22 mouse cellular contexts compared by ENCODE assay signal in the genomic region with DNA sequence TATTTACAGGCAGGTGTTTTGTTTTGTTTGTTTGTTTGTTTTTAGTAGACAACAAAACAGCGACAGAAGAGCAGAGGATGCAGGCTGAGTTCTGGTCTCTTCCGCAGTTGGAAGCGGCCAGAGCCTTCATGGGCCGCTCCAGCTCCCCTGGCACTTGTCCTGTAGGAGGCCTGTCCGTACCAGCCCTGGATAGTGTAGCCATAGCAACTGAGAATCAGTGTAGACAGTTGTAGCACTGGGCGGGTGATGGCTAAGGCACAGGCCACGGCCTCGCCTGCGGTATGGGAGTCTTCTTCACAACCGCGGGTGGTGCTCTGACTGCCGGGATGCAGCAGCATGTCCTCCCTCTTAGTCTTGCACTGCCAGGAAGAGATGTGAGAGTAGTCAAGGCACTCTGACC. TPM values are rescaled to one million over a fixed set of nuclear protein-coding genes. Genes with fewer than 3 reads are reported as not detected.
DNase-seq lines count a peak whose midpoint lies in the region; ATAC-seq and TF ChIP-seq lines count a peak whose summit lies in the region.
"Had no signal": no experiment of that assay in that cellular context is flagged by ENCODE, and none has a peak within 500 bp of the region (broad histone marks: within the 10 kb centered on the region; RNA-seq: fewer than 3 reads in every experiment).

No protein-coding gene starts in this region.

- peak overlapping the region; percentile 68 for H3K27ac ChIP-seq in heart, adult 2 months
- H3K27ac ChIP-seq in hindbrain, embryonic 16.5 days (ENCODE audit: low read depth, low read length): no peak overlapping the region
- no peak overlapping the region for H3K27ac ChIP-seq in hindbrain, embryonic 11.5 days (ENCODE audit: low read depth, low read length)
- no peak overlapping the region for H3K27ac ChIP-seq in midbrain, embryonic 10.5 days (replicated peaks)
- H3K27ac ChIP-seq: forebrain, embryonic 13.5 days; hindbrain, embryonic 13.5 days; intestine, embryonic 15.5 days; limb, embryonic 12.5 days; liver, embryonic 12.5 days; midbrain, embryonic 13.5 days had no signal

- peak; percentile 60 for ATAC-seq in hindbrain, embryonic 16.5 days
- ATAC-seq in hindbrain, embryonic 11.5 days (ENCODE audit: low FRiP score): no peak
- ATAC-seq: forebrain, embryonic 13.5 days; intestine, embryonic 15.5 days; liver, embryonic 12.5 days; midbrain, embryonic 13.5 days had no signal

- H3K9me3 ChIP-seq in hindbrain, embryonic 16.5 days (ENCODE audit: control insufficient read depth, low read length): no peaks in the 10 kb centered on the region
- no peaks in the 10 kb centered on the region for H3K9me3 ChIP-seq in hindbrain, embryonic 11.5 days (ENCODE audit: control insufficient read depth, low read length)
- H3K9me3 ChIP-seq in midbrain, embryonic 10.5 days (replicated peaks): no peaks in the 10 kb centered on the region
- H3K9me3 ChIP-seq: forebrain, embryonic 13.5 days; hindbrain, embryonic 13.5 days; intestine, embryonic 15.5 days; limb, embryonic 12.5 days; liver, embryonic 12.5 days; midbrain, embryonic 13.5 days had no signal

- no peak overlapping the region for H3K4me3 ChIP-seq in heart, adult 2 months
- H3K4me3 ChIP-seq in hindbrain, embryonic 16.5 days (ENCODE audit: low read length): no peak overlapping the region
- H3K4me3 ChIP-seq in hindbrain, embryonic 11.5 days (ENCODE audit: low read depth, low read length): no peak overlapping the region
- H3K4me3 ChIP-seq in midbrain, embryonic 10.5 days: no peak overlapping the region
- H3K4me3 ChIP-seq: forebrain, embryonic 13.5 days; hindbrain, embryonic 13.5 days; intestine, embryonic 15.5 days; limb, embryonic 12.5 days; liver, embryonic 12.5 days; midbrain, embryonic 13.5 days had no signal

- TF ChIP-seq EP300 in heart, adult 2 months (IDR thresholded peaks at IDR 0.05; ENCODE audit: insufficient read depth, low read depth, low read length): no peak

- peak in 1 of 2 experiments; percentile 60 for DNase-seq in heart, adult 2 months
- DNase-seq in heart, postnatal 14 days: no peak
- no peak for DNase-seq in hindbrain, embryonic 11.5 days (ENCODE audit: low spot score)
- peak; percentile 38 for DNase-seq in thymus, postnatal 14 days
- no peak for DNase-seq in thymus, postnatal 0 days (ENCODE audit: low spot score)
- DNase-seq in midbrain, embryonic 10.5 days (ENCODE audit: low spot score): no peak
- DNase-seq: adrenal gland, postnatal 25 days; B cell, adult 2 months; cerebellum, adult 8-10 months; cerebellum, postnatal 36 days; gastrocnemius, postnatal 10 days; kidney, postnatal 14 days; layer of hippocampus, postnatal 36 days; lung, adult 2 months had no signal

- TF ChIP-seq CTCF in heart, adult 2 months (IDR thresholded peaks at IDR 0.05): no peak

- no peak overlapping the region for H3K9ac ChIP-seq in heart, adult 2 months (ENCODE audit: low read depth, low read length)
- H3K9ac ChIP-seq in hindbrain, embryonic 16.5 days (ENCODE audit: low read depth, low read length): no peak overlapping the region
- no peak overlapping the region for H3K9ac ChIP-seq in hindbrain, embryonic 11.5 days (ENCODE audit: low read depth, low read length)
- H3K9ac ChIP-seq: forebrain, embryonic 13.5 days; hindbrain, embryonic 13.5 days; intestine, embryonic 15.5 days; limb, embryonic 12.5 days; liver, embryonic 12.5 days; midbrain, embryonic 13.5 days had no signal

- WGBS in heart, adult 2 months: 62% methylated on average over 12 of the region's 12 CpGs
- WGBS in hindbrain, embryonic 16.5 days: 80% methylated on average over 12 of the region's 12 CpGs
- WGBS in hindbrain, embryonic 11.5 days: 88% methylated on average over 12 of the region's 12 CpGs
- WGBS in midbrain, embryonic 10.5 days: 88% methylated on average over 12 of the region's 12 CpGs

- intact Hi-C loops in heart, adult 2 months (cut with DNase I): no loop called here
- intact Hi-C loops in heart, postnatal 14 days (cut with DNase I): no loop called here

- no peak for TF ChIP-seq POLR2A in heart, adult 2 months (IDR thresholded peaks at IDR 0.05; ENCODE audit: insufficient read depth, low read depth, low read length)

- peaks cover 5% of the 10 kb centered on the region for H3K4me1 ChIP-seq in heart, adult 2 months (ENCODE audit: control insufficient read depth, insufficient read depth, low read length)
- H3K4me1 ChIP-seq in hindbrain, embryonic 16.5 days (ENCODE audit: control insufficient read depth, insufficient read depth, low read depth, low read length): peaks cover 5% of the 10 kb centered on the region; the same call in 1 of the 2 replicates
- H3K4me1 ChIP-seq in hindbrain, embryonic 11.5 days (replicated peaks; ENCODE audit: control insufficient read depth, insufficient read depth, low read length): peaks cover 4% of the 10 kb centered on the region; the same call in 1 of the 2 replicates
- peaks cover 13% of the 10 kb centered on the region for H3K4me1 ChIP-seq in midbrain, embryonic 10.5 days
- H3K4me1 ChIP-seq: limb, embryonic 12.5 days had no signal

- H3K4me2 ChIP-seq in hindbrain, embryonic 16.5 days (ENCODE audit: low read length): no peak overlapping the region
- H3K4me2 ChIP-seq in hindbrain, embryonic 11.5 days (replicated peaks; ENCODE audit: low read depth, low read length): no peak overlapping the region
- H3K4me2 ChIP-seq: forebrain, embryonic 13.5 days; hindbrain, embryonic 13.5 days; intestine, embryonic 15.5 days; limb, embryonic 12.5 days; liver, embryonic 12.5 days; midbrain, embryonic 13.5 days had no signal

- no peaks in the 10 kb centered on the region for H3K27me3 ChIP-seq in heart, adult 2 months (ENCODE audit: control insufficient read depth, insufficient read depth, low read length)
- H3K27me3 ChIP-seq in hindbrain, embryonic 16.5 days (replicated peaks; ENCODE audit: control insufficient read depth, insufficient read depth, low read length): no peaks in the 10 kb centered on the region
- H3K27me3 ChIP-seq in hindbrain, embryonic 11.5 days (ENCODE audit: control insufficient read depth, insufficient read depth, low read length): no peaks in the 10 kb centered on the region
- no peaks in the 10 kb centered on the region for H3K27me3 ChIP-seq in midbrain, embryonic 10.5 days (ENCODE audit: low read depth, poor library complexity, severe bottlenecking)
- H3K27me3 ChIP-seq: CH12.LX; forebrain, embryonic 13.5 days; hindbrain, embryonic 13.5 days; intestine, embryonic 15.5 days; limb, embryonic 12.5 days; liver, embryonic 12.5 days; midbrain, embryonic 13.5 days had no signal

- no peaks in the 10 kb centered on the region for H3K36me3 ChIP-seq in heart, adult 2 months (ENCODE audit: control insufficient read depth, insufficient read depth, low read length)
- H3K36me3 ChIP-seq in hindbrain, embryonic 16.5 days (ENCODE audit: control insufficient read depth, insufficient read depth, low read length): no peaks in the 10 kb centered on the region
- H3K36me3 ChIP-seq in hindbrain, embryonic 11.5 days (ENCODE audit: control insufficient read depth, insufficient read depth, low read length): no peaks in the 10 kb centered on the region
- peaks cover 19% of the 10 kb centered on the region for H3K36me3 ChIP-seq in midbrain, embryonic 10.5 days
- H3K36me3 ChIP-seq: intestine, embryonic 15.5 days had no signal

- no peaks in the 10 kb centered on the region; the same call in 1 of the 2 replicates for H3K79me2 ChIP-seq in heart, adult 2 months (replicated peaks; ENCODE audit: control insufficient read depth, insufficient read depth, low read length)

RNA-seq across cellular contexts. Expression of a gene that starts 32.3 kb away (rescaled TPM):
- 10 to 100 TPM; 90.9 to 93.7 TPM for total RNA-seq in heart, adult 2 months (2021)
- polyA plus RNA-seq in heart, adult 2 months (2012; rRNA removed): 41.7 and 73.9 TPM in 2 replicates
- total RNA-seq in heart, postnatal 14 days (2021): 100 to 1,000 TPM; 102 to 103 TPM
- 135 and 136 TPM in 2 replicates for polyA plus RNA-seq in hindbrain, embryonic 16.5 days (2015; fragmentation: Nextera tagmentation; extraction: Ambion mirVana)
- 162 and 172 TPM in 2 replicates for polyA plus RNA-seq in hindbrain, embryonic 11.5 days (2014; fragmentation: Nextera tagmentation; extraction: Ambion mirVana)
- polyA plus RNA-seq in thymus, postnatal 0 days (2015; fragmentation: Nextera tagmentation; extraction: Ambion mirVana): 309 and 319 TPM in 2 replicates
- polyA plus RNA-seq in midbrain, embryonic 10.5 days (2016; fragmentation: Nextera tagmentation; extraction: Ambion mirVana): 142 and 155 TPM in 2 replicates
